Mouse (Mus musculus) testis, postnatal 10 days (tissue): ENCODE data around the gene Zbtb22.
"Not testable (repeated sequence)": the region's sequence is repeated elsewhere in the genome, so short reads cannot be mapped to it uniquely, and the experiment has no call there.

Experiments
- DNase-seq: peaks from one replicate; pipeline ENCODE4 v3.0.0; 2021; ENCODE audit warnings: low spot score

Gene Zbtb22

GRCm38 (mm10) chr17:33941381-33941780 lies 25.7 kb downstream of the Zbtb22 start:
- DNase-seq, result no peak

GRCm38 (mm10) chr17:33943454-33943853 lies 27.8 kb downstream of the Zbtb22 start:
- no peak for DNase-seq

- no peak for DNase-seq
Measured at GRCm38 (mm10) chr17:33947430-33948089, 31.9 kb downstream of the Zbtb22 start.

- no peak for DNase-seq
Measured at GRCm38 (mm10) chr17:33948090-33948904, 32.6 kb downstream of the Zbtb22 start.

GRCm38 (mm10) chr17:33948905-33949537 lies 33.3 kb downstream of the Zbtb22 start:
- DNase-seq, result no peak

- no peak for DNase-seq
Measured at GRCm38 (mm10) chr17:33950131-33950625, 34.5 kb downstream of the Zbtb22 start.

- peak; percentile 90 for DNase-seq
Measured at GRCm38 (mm10) chr17:33951021-33951946, 35.6 kb downstream of the Zbtb22 start, which contains the start of gene B3galt4. Gene B3galt4, minus strand, starts transcription at chr17:33951488.

- DNase-seq, result not testable (repeated sequence)
Measured at GRCm38 (mm10) chr17:33952015-33952414, 36.3 kb downstream of the Zbtb22 start.

- no peak for DNase-seq
Measured at GRCm38 (mm10) chr17:33952879-33953278, 37.2 kb downstream of the Zbtb22 start.

GRCm38 (mm10) chr17:33953310-33953709 lies 37.6 kb downstream of the Zbtb22 start:
- no peak for DNase-seq

- DNase-seq, result no peak
Measured at GRCm38 (mm10) chr17:33953961-33954565, 38.4 kb downstream of the Zbtb22 start.

GRCm38 (mm10) chr17:33954646-33955554 lies 39.2 kb downstream of the Zbtb22 start:
- peak; percentile 71 for DNase-seq

- DNase-seq, result peak; percentile 95
Measured at GRCm38 (mm10) chr17:33955555-33956214, 40.0 kb downstream of the Zbtb22 start, which contains the start of the genes Vps52 and Rps18. Gene Vps52, plus strand, starts transcription at chr17:33955812. Gene Rps18, minus strand, starts transcription at chr17:33956001.

- DNase-seq, result no peak
Measured at GRCm38 (mm10) chr17:33956336-33956735, 40.6 kb downstream of the Zbtb22 start.

- DNase-seq, result no peak
Measured at GRCm38 (mm10) chr17:33957493-33957892, 41.8 kb downstream of the Zbtb22 start.

- DNase-seq, result no peak
Measured at GRCm38 (mm10) chr17:33958451-33958850, 42.7 kb downstream of the Zbtb22 start.

GRCm38 (mm10) chr17:33959135-33959534 lies 43.4 kb downstream of the Zbtb22 start:
- peak; percentile 65 for DNase-seq

GRCm38 (mm10) chr17:33959948-33960347 lies 44.2 kb downstream of the Zbtb22 start:
- DNase-seq, result no peak

GRCm38 (mm10) chr17:33962876-33963275 lies 47.2 kb downstream of the Zbtb22 start:
- no peak for DNase-seq
